In genomic region chr4:35099210-35099864, GRCm38 (mm10) we compare ENCODE assay signal across 7 mouse cellular contexts. TPM values are rescaled to one million over a fixed set of nuclear protein-coding genes. Genes with fewer than 3 reads are reported as not detected.
DNase-seq lines count a peak whose midpoint lies in the region; ATAC-seq and TF ChIP-seq lines count a peak whose summit lies in the region.

No protein-coding gene starts in this region.

- H3K36me3 ChIP-seq in megakaryocyte, embryonic 14.5 days (replicated peaks; ENCODE audit: low read length), result no peaks in the 10 kb centered on the region
- no peaks in the 10 kb centered on the region for H3K36me3 ChIP-seq in forebrain, embryonic 12.5 days (replicated peaks)
- no peaks in the 10 kb centered on the region for H3K36me3 ChIP-seq in liver, embryonic 12.5 days
- no peaks in the 10 kb centered on the region for H3K36me3 ChIP-seq in stomach, postnatal 0 days (ENCODE audit: control insufficient read depth, insufficient read depth, low read length)

- peak; percentile 25 for DNase-seq in stomach, postnatal 0 days (ENCODE audit: low spot score)
- DNase-seq in layer of hippocampus, postnatal 36 days, result no peak
- DNase-seq in frontal cortex, postnatal 14 days (ENCODE audit: low spot score in 2 of 2), result no peak

- TF ChIP-seq CTCF in stomach, postnatal 0 days (IDR thresholded peaks at IDR 0.05; ENCODE audit: low read depth), result 0 out of 2 replicates have a peak, but pooled peaks have one; percentile 6

- H3K4me3 ChIP-seq in megakaryocyte, embryonic 14.5 days (replicated peaks), result peak overlapping the region; percentile 81
- H3K4me3 ChIP-seq in forebrain, embryonic 12.5 days (replicated peaks), result peak overlapping the region; percentile 35
- peak overlapping the region; percentile 46 for H3K4me3 ChIP-seq in liver, embryonic 12.5 days
- H3K4me3 ChIP-seq in stomach, postnatal 0 days (ENCODE audit: low read depth, low read length), result peak overlapping the region; percentile 12

- 0 out of 2 replicates have a peak overlapping the region, but pooled peaks have one; percentile 20 for H3K27ac ChIP-seq in forebrain, embryonic 12.5 days
- H3K27ac ChIP-seq in liver, embryonic 12.5 days, result no peak overlapping the region
- H3K27ac ChIP-seq in stomach, postnatal 0 days (replicated peaks), result peak overlapping the region; percentile 41

- TF ChIP-seq EP300 in stomach, postnatal 0 days (optimal IDR thresholded peaks at IDR 0.05), result no peak

- WGBS in forebrain, embryonic 12.5 days, result 26% methylated on average over 17 of the region's 17 CpGs
- 32% methylated on average over 17 of the region's 17 CpGs for WGBS in liver, embryonic 12.5 days (ENCODE audit: insufficient replicate concordance)
- WGBS in stomach, postnatal 0 days, result 11% methylated on average over 17 of the region's 17 CpGs

- H3K9ac ChIP-seq in forebrain, embryonic 12.5 days, result peak overlapping the region; percentile 40; the same call in 1 of the 2 replicates
- peak overlapping the region; percentile 37; the same call in 1 of the 2 replicates for H3K9ac ChIP-seq in liver, embryonic 12.5 days
- H3K9ac ChIP-seq in stomach, postnatal 0 days (ENCODE audit: low read length), result no peak overlapping the region

- ATAC-seq in megakaryocyte, adult 5-6 weeks (ENCODE audit: poor library complexity, severe bottlenecking), result no peak
- ATAC-seq in forebrain, embryonic 12.5 days (ENCODE audit: low FRiP score), result peak; percentile 45
- peak; percentile 5; the same call in 1 of the 2 replicates for ATAC-seq in liver, embryonic 12.5 days
- ATAC-seq in stomach, postnatal 0 days (ENCODE audit: low FRiP score, low TSS enrichment), result no peak

- H3K4me1 ChIP-seq in megakaryocyte, embryonic 14.5 days, result no peaks in the 10 kb centered on the region; the same call in 1 of the 2 replicates
- peaks cover 23% of the 10 kb centered on the region for H3K4me1 ChIP-seq in forebrain, embryonic 12.5 days
- peaks cover 32% of the 10 kb centered on the region for H3K4me1 ChIP-seq in liver, embryonic 12.5 days
- peaks cover 9% of the 10 kb centered on the region for H3K4me1 ChIP-seq in stomach, postnatal 0 days (replicated peaks; ENCODE audit: control insufficient read depth, insufficient read depth)

- no peaks in the 10 kb centered on the region for H3K27me3 ChIP-seq in megakaryocyte, embryonic 14.5 days (replicated peaks)
- H3K27me3 ChIP-seq in forebrain, embryonic 12.5 days, result no peaks in the 10 kb centered on the region
- no peaks in the 10 kb centered on the region for H3K27me3 ChIP-seq in liver, embryonic 12.5 days (replicated peaks)
- H3K27me3 ChIP-seq in stomach, postnatal 0 days (ENCODE audit: control insufficient read depth, insufficient read depth, low read length), result no peaks in the 10 kb centered on the region

- 0 out of 2 replicates have a peak, but pooled peaks cover 4% of the 10 kb centered on the region for H3K9me3 ChIP-seq in megakaryocyte, embryonic 14.5 days
- H3K9me3 ChIP-seq in forebrain, embryonic 12.5 days, result no peaks in the 10 kb centered on the region
- H3K9me3 ChIP-seq in liver, embryonic 12.5 days (replicated peaks), result no peaks in the 10 kb centered on the region
- no peaks in the 10 kb centered on the region for H3K9me3 ChIP-seq in stomach, postnatal 0 days (ENCODE audit: control insufficient read depth, low read length)

- peak overlapping the region; percentile 62 for H3K4me2 ChIP-seq in forebrain, embryonic 12.5 days
- H3K4me2 ChIP-seq in liver, embryonic 12.5 days, result peak overlapping the region; percentile 75
- H3K4me2 ChIP-seq in stomach, postnatal 0 days (replicated peaks; ENCODE audit: low read depth), result peak overlapping the region; percentile 49

RNA-seq across cellular contexts. Expression of gene Ifnk, which starts 52.5 kb away (rescaled TPM):
- polyA plus RNA-seq in megakaryocyte, embryonic 14.5 days (2012; ENCODE audit: insufficient read depth, low replicate concordance), result not detected in 2 replicates
- total RNA-seq in megakaryocyte, adult 5-6 weeks (2015), result not detected in 2 replicates
- not detected in 2 replicates for total RNA-seq in megakaryocyte, adult 5-6 weeks (2017)
- 0.35 and 0.41 TPM in 2 replicates for polyA plus RNA-seq in forebrain, embryonic 12.5 days (2016; fragmentation: Nextera tagmentation; extraction: Ambion mirVana)
- 0.17 TPM in 1 of 2 replicates, not detected in the other for polyA plus RNA-seq in liver, embryonic 12.5 days (2016; fragmentation: Nextera tagmentation; extraction: Ambion mirVana)
- 0.16 TPM in 1 of 2 replicates, not detected in the other for polyA plus RNA-seq in stomach, postnatal 0 days (2015; fragmentation: Nextera tagmentation; extraction: Ambion mirVana)
- total RNA-seq in layer of hippocampus, postnatal 36 days (2021), result not detected

RNA-seq across cellular contexts. Expression of gene Mob3b, which starts 57.9 kb away (rescaled TPM):
- polyA plus RNA-seq in megakaryocyte, embryonic 14.5 days (2012; ENCODE audit: insufficient read depth, low replicate concordance), result 0.34 and 0.80 TPM in 2 replicates
- total RNA-seq in megakaryocyte, adult 5-6 weeks (2015), result 24.1 TPM in 2 replicates
- 12.4 and 15.4 TPM in 2 replicates for total RNA-seq in megakaryocyte, adult 5-6 weeks (2017)
- 18.2 and 20.7 TPM in 2 replicates for polyA plus RNA-seq in forebrain, embryonic 12.5 days (2016; fragmentation: Nextera tagmentation; extraction: Ambion mirVana)
- 6.0 and 7.1 TPM in 2 replicates for polyA plus RNA-seq in liver, embryonic 12.5 days (2016; fragmentation: Nextera tagmentation; extraction: Ambion mirVana)
- polyA plus RNA-seq in stomach, postnatal 0 days (2015; fragmentation: Nextera tagmentation; extraction: Ambion mirVana), result 15.0 and 16.9 TPM in 2 replicates
- 1 to 10 TPM; 5.0 to 5.4 TPM for total RNA-seq in layer of hippocampus, postnatal 36 days (2021)

Comparison
In these comparisons a context has a peak if more than half of its experiments do, and no peak if none do; other contexts are left out.
1. H3K4me3 ChIP-seq: peak in every context shown above with its lines; median percentile 81 in megakaryocyte, embryonic 14.5 days; 46 in liver, embryonic 12.5 days; 35 in forebrain, embryonic 12.5 days; 12 in stomach, postnatal 0 days.
2. ATAC-seq: peak in forebrain, embryonic 12.5 days (single experiment) and liver, embryonic 12.5 days (single experiment); none in megakaryocyte, adult 5-6 weeks (single experiment) and stomach, postnatal 0 days (single experiment).
3. Peak in every context shown above with its lines, with median percentiles within 50 percentile points of each other: H3K4me2 ChIP-seq.